Mouse (Mus musculus) heart, postnatal 0 days (tissue): ENCODE measurements at regions not wholly inside any gene's neighbourhood (a gene's known extent, or its start where the extent isn't known, plus 50 kb on each side); places are given as distances from the start of the nearest gene placed in this dataset.

ENCODE experiments used
- CTCF ChIP-seq: IDR thresholded peaks from 2 replicates; pipeline ENCODE4 v1.5.1; 2016; ENCODE audit warnings: antibody characterized with exemption, control low read depth, low read depth
- EP300 ChIP-seq: IDR thresholded peaks from 2 replicates; pipeline ENCODE4 v1.6.1; 2016; ENCODE audit warnings: antibody characterized with exemption, low read depth

GRCm38 (mm10) chr16:30687225-30687624 lies 87.7 kb downstream of the Fam43a start:
- TF ChIP-seq CTCF (no peak), EP300 (no peak)
